Mouse (Mus musculus): ENCODE results near the gene Scrt2.
"Not testable (repeated sequence)": the region's sequence is repeated elsewhere in the genome, so short reads cannot be mapped to it uniquely, and the experiment has no call there.

Gene Scrt2

GRCm38 (mm10) chr2:152080685-152081541 lies at the start of gene Scrt2:
TSS of gene Scrt2 (plus strand) at chr2:152081529.
- DNase-seq (ENCODE audit: low read depth, low spot score): no peak

DNA sequence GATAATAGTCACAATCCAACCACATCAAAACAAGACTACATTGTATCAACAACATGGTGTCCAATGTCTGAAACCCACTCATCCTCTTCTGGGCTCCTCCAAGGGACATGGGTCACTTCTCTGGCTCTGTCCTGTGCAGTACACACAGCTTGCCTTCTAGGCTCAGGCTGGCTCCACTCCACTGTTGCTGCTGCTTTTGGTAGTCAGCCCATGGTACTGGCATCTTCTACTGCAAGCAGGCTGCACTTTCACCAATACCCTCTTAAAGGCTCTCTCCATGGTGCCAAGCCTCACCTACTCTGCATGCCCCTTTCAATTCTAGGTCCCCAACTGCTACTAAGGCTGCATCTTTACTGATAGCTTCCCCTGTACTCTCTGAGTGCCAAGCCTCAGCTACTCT lies 41.2 kb upstream of the Scrt2 start:
- no peak for DNase-seq (ENCODE audit: low read depth, low spot score)

DNA sequence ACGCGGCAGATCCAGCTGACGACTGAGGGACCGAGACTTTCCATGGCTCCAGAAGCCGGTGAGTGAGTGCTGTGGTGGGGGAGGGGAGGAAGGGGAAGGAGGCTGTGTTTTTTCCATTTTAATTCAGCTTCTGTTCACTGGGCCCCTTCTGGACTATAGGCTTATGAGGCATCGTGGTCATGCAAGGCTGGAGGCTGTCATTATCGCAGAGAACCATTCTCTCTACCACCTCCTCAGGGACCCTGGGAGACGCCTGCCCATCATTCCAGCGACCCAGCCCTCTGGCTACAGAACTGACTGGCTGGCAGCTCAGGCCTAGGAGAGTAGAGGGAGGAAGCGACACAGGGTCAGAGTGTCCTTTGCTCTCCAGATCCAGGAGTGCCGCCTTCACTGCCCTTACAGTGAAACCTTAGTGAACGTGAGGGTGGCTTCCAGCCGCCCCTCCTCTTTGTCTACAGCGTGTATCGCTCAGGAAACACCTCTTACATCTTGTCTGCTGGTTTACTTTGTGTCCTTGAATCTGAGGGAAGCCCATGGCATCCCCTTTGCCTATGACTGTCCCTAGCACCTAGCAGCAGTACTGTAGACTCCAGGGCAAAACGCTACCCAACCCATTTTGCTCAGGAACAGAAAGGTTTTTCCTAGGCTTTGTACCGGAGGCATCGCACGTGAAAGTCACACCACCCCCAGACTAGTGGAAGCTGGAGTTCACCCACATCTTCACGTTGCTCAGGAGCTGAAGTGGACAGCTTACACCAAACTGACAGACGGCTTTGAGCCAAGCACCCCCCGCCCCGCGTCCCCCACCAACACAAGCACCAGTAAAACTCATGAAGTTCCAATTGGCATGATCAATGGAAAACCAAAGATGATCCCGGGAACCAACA lies 34.0 kb upstream of the Scrt2 start:
- DNase-seq (ENCODE audit: low read depth, low spot score): no peak

GRCm38 (mm10) chr2:152048003-152048980 lies 33.0 kb upstream of the Scrt2 start:
- DNase-seq (ENCODE audit: low read depth, low spot score): no peak

GRCm38 (mm10) chr2:152048981-152049441 lies 32.3 kb upstream of the Scrt2 start:
- peak; percentile 66 for DNase-seq (ENCODE audit: low read depth, low spot score)

DNA sequence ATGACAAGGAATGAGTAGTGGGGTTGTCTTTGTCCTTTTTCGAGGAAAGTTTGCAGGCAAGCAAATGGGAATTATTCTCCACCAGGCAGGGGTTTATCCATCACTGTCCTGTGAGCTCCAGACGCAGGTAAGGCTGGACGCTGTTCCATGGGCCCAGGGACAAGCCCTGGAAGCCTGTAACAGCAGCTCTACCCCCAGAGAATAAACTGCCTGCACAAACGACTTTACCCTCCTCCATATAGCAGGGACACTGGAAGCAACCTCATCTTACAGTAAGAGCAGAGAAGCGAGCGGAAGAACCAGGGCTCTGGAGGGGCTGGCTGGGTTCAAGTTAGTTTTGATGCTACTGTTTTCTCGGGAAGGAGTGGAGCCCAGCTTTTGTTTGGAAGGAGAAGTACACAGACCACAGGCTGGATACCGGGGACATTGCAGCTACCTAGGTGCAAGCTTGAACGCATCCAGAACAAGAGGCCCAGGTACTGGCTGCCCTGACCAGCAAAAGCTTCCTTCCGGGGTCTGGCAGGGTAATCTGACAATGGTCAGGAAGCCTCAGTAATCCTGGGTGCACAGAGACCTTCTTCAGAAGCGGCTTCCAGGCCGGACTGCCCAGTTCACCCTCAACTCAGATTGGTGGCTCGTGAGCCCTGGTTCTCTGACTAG lies 31.6 kb upstream of the Scrt2 start:
- DNase-seq (ENCODE audit: low read depth, low spot score): no peak

DNA sequence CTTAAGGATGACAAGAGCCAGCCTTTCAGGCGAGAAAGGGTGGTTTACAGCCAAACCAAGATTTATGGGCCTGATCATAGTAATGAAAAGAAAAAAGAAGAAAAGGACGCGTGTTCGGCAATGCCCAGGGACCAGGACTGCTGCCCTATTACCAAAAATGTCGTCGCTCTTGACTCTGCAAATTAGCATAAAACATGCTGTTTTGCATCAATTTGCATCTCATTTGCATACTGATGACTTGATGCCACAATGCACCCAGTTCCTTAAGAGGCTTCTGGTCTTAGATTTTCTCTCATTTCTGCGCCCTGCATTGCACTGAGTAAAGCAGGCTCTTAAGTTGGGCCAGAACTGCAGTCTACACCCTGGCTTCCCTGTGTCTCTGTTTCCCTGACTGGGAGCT lies 31.0 kb upstream of the Scrt2 start:
- DNase-seq (ENCODE audit: low read depth, low spot score): no peak

DNA sequence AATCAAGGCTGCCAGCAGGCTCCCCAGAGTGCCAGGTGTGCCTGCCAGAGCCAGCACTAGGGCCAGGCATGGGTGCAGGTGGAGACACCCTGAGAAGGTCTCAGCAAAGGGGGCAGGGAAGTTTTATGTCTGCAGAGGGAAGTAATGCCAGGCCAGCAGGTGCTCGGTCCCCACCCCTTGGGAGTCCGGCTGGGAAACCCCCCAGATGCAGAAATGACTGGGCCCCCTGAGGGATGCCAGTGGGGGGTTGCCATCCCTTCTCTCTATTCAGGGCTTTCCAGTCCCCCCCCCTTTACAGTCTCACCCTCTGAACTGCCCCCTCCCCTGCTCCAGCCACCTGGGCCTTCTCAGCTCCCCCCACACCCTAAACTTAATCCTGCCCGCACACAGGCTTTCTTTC lies 29.3 kb upstream of the Scrt2 start:
- DNase-seq (ENCODE audit: low read depth, low spot score): no peak

DNA sequence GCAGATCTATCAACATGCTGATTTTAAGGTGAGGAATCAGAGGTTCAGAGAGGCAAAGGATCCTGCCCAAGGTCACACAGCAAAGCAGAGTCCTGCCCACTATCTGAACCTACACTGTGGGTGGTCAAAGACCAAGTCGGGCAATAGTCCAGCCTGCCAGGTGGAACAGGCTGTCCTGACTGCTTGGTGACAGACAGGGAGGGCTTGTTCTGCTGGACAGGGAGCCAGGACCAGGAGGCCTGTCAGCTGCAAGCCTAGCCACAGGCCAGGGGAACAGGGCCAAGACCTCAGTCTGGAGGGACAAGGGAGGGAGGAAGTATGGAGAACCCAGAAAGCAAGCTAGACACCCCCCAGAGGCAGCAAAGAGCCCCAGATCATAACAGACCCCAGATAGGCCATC lies 25.9 kb upstream of the Scrt2 start:
- no peak for DNase-seq (ENCODE audit: low read depth, low spot score)

DNA sequence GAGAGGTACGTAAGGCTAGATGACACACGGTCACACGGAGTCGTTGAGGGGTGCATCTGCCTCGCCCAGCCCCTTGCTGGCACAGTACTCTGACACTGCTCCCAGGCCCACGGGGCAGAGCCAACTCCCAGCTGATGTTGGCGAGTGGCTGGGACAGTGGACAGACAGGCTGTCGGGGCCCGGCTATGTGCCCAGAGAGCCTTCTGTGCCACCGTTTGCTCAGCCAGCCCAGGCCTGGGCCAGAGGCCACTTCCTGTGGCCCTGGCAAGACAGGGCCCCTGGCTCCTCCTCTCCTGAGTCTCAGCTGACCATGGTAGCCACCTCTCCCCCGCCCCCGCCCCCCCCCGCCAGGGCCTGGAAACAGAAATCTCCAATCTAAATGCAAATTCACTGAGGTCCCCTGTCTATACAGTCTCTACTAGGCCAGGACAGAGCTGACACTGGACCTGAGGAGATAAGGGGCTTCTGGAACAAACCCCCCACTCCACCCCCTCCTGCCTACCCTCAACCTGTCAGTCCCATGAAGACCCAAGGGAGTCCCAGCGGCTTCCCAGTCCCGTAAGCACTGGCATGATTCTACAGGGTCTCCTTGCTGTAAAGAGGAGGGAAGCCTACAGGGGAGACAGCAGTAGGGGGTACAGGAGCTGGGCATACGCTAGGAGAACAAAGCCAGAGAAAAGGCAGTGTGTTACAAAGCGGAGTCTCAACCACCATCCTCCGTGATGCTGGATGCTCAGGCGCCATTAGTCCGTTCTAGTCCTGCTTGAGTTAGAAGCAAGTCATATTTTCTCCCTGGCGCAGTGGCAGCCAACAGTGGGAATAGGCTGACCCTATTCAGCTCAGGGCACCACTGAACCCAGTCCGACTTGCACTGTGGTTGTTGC lies 24.7 kb upstream of the Scrt2 start:
- DNase-seq (ENCODE audit: low read depth, low spot score): no peak

GRCm38 (mm10) chr2:152057252-152057563 lies 24.1 kb upstream of the Scrt2 start:
- no peak for DNase-seq (ENCODE audit: low read depth, low spot score)

DNA sequence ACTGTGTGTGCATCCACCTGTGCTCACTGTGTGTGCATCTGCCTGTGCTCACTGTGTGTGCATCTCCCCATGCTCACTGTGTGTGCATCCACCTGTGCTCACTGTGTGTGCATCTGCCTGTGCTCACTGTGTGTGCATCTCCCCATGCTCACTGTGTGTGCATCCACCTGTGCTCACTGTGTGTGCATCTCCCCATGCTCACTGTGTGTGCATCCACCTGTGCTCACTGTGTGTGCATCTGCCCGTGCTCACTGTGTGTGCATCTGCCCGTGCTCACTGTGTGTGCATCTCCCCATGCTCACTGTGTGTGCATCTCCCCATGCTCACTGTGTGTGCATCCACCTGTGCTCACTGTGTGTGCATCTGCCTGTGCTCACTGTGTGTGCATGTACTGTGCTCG lies 18.5 kb upstream of the Scrt2 start:
- DNase-seq (ENCODE audit: low read depth, low spot score): not testable (repeated sequence)

- no peak for DNase-seq (ENCODE audit: low read depth, low spot score)
These were observed 12.5 kb upstream of the Scrt2 start for GRCm38 (mm10) chr2:152068660-152069433.

GRCm38 (mm10) chr2:152069434-152069786 lies 11.9 kb upstream of the Scrt2 start:
- no peak for DNase-seq (ENCODE audit: low read depth, low spot score)

DNA sequence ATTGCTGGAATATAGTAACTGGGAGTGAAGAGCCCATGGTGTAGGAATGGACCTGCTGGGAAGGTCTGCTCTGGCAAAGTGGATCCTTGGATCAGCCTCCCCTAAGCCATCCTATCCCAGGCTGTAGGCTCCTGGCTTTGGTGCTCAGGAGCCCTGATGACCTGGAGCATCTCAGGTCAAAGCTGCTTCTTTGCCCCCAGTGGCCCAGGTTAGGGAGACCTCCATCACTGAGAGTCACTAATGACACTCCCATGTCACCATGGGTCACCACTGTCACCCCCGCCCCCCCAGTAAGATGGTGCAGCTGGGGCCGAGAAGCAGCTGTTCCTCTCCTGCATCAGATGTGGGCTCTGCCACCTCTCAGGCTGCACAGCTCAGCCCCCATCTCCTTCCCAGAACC lies 11.4 kb upstream of the Scrt2 start:
- no peak for DNase-seq (ENCODE audit: low read depth, low spot score)

- DNase-seq (ENCODE audit: low read depth, low spot score): no peak
These were observed 6.8 kb upstream of the Scrt2 start for GRCm38 (mm10) chr2:152074521-152074920.

DNA sequence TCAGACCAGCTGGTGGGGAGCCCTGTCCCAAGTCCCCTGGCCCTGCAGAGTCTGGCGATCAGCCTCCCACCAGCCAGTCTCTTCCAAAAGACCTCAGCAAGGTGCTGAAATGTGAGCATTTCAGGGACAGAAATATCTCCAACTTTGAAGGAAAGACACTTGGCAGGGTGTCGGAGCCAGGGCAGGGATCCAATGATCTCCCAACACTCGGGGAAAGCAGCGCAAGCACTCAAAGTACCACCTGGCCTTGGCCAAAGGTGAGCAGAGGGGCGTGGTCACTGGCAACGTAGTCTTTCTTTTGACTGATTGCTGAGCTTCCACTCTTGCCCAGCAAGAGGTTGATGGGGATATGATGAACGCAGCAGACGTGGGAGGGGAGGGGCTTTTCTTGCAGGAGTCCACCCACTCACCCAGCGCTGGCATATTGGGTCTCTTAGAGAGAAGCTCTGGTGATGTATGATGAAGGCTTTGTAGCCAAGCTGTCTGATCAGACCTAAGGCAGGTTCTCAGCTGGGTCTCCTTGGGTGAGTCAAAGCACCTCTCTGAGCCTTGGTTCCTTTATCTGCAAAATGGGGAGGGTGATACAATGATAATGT lies 5.9 kb upstream of the Scrt2 start:
- DNase-seq (ENCODE audit: low read depth, low spot score): no peak

GRCm38 (mm10) chr2:152077337-152077736 lies 4.0 kb upstream of the Scrt2 start:
- DNase-seq (ENCODE audit: low read depth, low spot score): no peak
